Mouse (Mus musculus) kidney, postnatal 4 days (tissue): ENCODE measurements at regions not wholly inside any gene's neighbourhood (a gene's known extent, or its start where the extent isn't known, plus 50 kb on each side); places are given as distances from the start of the nearest gene placed in this dataset.
A peak's percentile ranks its signal among the peaks of the same experiment; 100 is the strongest.
"Not testable (repeated sequence)": the region's sequence is repeated elsewhere in the genome, so short reads cannot be mapped to it uniquely, and the experiment has no call there.

Experiments
- DNase-seq, 2 experiments: peaks; one replicate each; pipeline ENCODE4 v3.0.0; 2021; ENCODE audit warnings: mixed read lengths in 2 of 2

GRCm38 (mm10) chr5:97831421-97831820 lies 199.4 kb downstream of the Antxr2 start:
- DNase-seq = no peak

- no peak for DNase-seq
Observed at GRCm38 (mm10) chr5:97817485-97817884, 213.4 kb downstream of the Antxr2 start.

GRCm38 (mm10) chr5:97815357-97815756 lies 215.5 kb downstream of the Antxr2 start:
- DNase-seq = no peak

DNA sequence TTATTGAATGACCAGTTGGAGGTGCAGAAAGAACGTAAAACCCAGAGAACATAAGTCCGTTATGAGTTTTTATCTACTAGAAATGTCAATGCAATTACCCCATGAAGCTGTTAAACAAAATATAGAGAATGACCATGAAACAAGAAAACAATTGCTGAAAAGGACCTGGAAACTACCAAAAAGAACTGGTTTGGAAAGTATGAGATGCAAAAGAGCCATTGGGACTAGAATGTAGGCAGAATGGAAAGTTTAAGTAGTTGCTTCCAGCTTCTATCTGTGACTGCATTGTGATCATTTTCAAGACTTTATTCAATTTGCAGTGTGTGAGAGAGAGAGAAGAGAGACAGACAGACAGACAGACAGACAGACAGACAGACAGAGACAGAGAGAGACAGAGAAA lies 216.1 kb downstream of the Antxr2 start:
- DNase-seq = no peak

- DNase-seq = no peak
Observed at GRCm38 (mm10) chr5:97812611-97813350, 218.1 kb downstream of the Antxr2 start.

DNA sequence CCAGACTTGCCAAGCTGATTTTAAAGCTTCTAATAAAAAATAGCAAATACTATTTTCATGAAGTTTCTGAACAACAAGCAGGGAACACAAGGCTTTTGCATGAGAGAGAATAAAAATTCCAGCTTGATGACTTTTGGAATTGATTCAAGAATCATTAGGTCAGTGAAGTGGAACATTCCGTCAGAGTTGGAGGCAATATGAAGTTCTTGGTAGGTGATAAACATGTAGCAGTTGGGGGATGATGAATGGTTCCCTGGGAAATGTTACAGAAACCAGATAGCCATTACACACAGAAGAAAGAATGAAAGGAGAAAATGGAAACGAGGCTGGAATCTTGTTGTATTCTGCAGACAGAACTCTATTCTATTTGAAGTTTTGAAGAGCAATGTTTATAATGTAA lies 221.8 kb downstream of the Antxr2 start:
- no peak for DNase-seq

- no peak for DNase-seq
Observed at GRCm38 (mm10) chr5:97807171-97807570, 223.7 kb downstream of the Antxr2 start.

DNA sequence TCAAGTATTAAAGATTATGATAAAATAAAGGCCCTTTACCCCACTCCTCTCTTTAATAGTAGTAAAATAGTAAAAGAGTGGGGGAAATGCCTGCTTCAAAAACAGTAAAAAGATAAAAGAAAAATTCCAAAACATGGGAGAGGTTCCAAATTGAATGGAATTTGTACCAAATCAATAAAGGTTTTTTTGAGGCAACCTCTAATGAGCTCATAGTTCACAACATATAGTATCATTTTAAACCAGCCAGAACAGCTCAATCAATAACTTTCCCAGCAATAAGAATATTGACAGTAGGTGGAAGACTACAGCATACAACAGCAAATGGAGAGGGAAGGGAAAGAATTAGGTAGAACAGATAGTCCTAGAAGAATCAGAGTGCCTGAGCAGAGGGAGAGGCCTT lies 224.1 kb downstream of the Antxr2 start:
- no peak for DNase-seq

DNA sequence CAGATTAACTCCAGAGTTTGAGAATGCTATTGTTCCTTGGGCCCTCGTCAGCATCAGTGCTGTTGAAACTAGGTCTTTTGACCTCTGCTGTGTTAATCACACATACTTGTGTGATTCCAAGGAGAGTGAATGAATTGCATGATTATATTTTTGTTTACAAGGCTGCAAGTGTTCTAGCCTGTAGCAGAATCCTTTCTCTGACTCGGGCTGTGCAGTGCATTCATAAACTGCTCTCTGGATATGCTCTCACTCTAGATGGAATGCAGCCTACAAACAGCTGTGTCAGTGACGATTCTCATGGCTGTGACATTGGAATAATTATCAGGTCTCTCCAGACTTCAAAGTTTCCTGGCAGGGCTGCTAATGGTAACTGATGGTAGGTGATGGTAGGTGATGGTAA lies 230.8 kb downstream of the Antxr2 start:
- DNase-seq = no peak

DNA sequence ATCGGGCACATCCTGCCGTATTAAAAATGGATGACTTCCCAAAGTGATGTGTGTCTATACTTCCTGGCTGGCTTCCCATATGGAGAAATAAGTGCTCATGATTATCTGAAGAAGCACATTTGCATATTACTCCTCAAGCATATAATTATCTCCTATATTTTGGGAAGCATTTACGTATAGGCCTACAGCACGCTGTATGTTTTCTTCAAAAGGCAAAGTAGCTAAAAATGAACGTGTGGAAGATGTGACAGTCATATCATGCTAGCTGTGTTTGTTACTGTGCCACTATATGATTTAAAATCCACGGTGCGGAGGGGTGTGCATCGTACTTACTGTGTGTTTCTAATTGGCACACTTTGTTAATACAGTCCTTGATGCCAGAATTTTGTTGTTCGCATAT lies 242.7 kb downstream of the Antxr2 start:
- DNase-seq = no peak

DNA sequence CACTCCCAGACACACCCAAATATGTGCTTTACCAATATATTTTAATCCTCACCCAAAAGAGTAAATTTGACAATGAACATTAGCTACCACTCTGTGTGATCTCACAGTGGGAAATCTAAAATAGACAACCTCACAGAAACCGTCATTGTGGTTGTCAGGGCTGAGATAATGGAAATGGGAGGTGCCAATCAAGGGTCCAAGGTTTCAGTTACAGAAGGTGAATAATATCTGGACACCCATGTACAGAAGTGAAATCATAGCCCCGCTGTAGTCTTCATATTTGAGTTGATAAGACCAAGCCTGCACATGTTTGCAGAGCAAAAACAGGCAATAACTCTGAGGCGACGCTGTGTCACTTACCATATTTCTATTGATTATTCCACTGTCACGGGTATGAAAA lies 243.8 kb downstream of the Antxr2 start:
- no peak for DNase-seq

DNA sequence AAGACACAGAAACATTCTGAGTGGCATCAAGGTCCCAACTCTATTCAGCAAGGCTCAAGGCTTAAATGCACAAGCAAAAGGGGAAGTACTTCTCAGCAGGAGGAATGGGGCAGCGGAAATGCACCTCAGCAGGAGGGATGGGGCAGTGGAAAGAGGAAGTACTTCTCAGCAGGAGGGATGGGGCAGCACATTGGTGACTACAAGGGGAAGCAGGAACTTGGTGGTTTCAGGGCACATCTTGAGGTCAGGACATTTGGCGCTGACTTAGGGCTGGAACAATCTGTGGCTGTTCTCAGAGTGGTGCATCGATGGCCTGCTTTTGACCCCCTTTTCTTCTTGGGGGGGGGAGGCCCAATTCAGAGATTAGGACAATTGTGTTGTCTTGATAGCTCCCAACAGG lies 255.7 kb downstream of the Antxr2 start:
- DNase-seq = not testable (repeated sequence)

DNA sequence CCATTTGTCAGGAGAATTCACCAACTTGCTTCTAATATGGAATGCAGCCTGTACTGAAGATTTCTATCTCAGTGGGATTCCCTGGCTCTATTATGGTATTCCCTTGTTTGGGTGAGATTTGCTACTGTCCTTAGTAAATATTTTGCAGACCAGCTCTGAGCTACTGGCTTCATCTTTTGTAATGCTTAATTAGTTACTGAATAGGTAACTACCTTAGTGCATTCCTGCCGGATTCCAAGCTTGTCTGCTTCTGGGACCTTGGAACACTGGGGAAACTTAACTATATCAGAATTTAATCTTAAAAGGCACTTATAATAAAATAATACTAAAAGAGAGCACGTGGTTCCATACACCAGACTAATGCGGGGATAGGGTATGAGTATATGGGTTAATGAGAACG lies 257.4 kb downstream of the Antxr2 start:
- DNase-seq = peak in 1 of 2 experiments; percentile 10

DNA sequence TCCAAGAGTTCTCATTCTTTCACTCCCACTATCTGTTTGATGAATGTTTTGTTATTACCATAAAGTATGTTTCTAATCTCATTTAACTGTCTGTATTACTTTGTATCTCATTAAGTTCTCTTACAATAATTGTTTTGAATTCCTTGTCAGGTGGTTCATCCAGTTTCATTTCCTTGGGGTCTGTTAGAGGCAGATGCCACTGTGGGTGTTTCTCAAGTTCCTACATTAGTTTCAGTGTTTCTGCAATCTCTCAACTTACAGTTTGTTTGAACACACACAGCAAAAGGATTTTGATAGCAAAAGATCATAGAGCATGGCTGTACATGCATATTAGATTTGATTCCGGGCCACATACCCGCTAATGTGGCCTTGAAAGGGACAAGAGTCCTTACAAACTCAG lies 280.5 kb upstream of the Gk2 start:
- no peak for DNase-seq

GRCm38 (mm10) chr5:97730920-97731319 lies 274.1 kb upstream of the Gk2 start:
- DNase-seq = no peak

DNA sequence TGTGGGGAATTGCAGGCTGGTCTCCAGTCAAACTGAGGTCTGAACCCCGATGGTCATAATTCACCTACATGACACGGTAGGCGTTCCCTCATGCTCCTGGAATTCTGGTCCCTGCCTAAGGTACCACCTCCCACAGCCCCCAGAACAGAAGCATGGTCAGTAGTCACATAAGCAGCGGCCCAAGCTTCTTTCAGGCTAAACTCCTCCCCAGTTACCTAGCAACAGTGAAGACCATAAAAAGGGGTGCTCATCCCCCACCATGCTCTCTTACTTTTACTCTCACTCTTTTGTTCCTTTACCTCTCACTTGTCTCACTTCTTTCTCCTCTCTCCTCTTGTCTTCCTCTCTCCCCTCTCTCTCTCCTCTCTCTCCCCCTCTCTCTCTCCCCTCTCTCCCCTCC lies 262.5 kb upstream of the Gk2 start:
- not testable (repeated sequence) for DNase-seq

DNA sequence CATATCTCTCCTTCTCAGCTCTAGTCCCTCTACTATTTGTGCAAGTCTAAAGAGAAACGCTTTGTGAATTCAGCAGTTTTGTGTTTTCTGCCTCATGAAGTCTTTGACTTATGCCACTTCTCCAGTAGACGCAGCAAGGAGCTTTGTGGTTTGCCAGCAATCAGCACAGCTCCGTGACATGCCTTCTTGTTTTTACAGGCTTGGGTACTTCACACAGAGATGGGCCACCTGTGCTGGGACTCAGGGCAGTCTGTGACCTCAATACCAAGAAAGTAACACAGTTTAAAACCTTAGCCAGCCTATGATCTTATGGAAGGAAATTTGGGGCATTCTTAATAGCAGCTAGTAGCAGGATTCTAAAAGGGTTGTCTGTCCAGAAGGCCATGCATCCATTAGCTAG lies 248.4 kb upstream of the Gk2 start:
- DNase-seq = no peak

DNA sequence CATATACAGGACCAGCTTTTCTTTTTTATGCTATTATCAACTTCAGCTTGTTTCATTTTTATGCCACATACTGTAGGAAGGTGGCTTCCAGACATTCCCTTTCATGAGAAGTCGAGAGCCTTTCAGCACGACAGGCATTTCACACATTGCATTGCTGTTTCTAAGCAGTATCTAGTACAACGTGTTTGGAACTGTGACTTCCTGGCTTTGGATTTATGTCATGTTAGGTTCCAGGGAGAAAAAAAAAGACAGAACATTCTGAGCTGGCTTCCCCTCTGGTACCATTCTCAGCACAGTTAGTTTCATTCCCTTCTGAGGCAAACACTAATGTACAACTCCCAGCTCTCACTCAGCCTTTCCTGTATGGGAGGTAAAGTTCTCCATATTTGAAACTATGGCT lies 243.7 kb upstream of the Gk2 start:
- no peak for DNase-seq

DNA sequence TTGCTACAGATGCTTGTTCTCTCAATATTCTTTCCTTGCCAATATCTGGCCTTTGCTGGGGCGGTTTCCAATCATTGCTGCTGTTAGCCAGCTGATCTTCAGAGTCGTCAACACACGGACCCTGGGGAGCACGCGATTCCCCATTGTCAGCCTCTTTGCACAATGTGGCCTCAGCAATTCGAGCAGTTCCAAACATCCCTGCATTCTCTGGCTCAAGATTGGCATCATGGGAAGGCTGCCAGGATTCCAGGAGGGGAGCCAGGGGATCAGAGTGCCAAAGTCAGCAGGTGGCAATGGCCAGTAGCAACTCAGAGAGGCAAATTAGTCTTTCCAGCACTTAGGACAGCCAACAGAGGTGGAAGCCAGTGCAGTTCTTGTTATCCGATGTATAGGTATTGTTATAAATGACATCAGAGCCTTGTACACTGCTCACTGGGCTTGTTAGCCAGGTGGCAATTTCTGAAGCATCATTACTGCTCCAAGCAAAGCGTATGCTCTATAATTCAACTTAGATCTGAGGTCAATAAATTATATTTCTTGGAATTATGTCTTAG lies 240.8 kb upstream of the Gk2 start:
- peak; percentile 1 for DNase-seq

GRCm38 (mm10) chr5:97693333-97693940 lies 236.6 kb upstream of the Gk2 start:
- no peak for DNase-seq

- DNase-seq = no peak
Observed at GRCm38 (mm10) chr5:97685443-97685842, 228.6 kb upstream of the Gk2 start.

DNA sequence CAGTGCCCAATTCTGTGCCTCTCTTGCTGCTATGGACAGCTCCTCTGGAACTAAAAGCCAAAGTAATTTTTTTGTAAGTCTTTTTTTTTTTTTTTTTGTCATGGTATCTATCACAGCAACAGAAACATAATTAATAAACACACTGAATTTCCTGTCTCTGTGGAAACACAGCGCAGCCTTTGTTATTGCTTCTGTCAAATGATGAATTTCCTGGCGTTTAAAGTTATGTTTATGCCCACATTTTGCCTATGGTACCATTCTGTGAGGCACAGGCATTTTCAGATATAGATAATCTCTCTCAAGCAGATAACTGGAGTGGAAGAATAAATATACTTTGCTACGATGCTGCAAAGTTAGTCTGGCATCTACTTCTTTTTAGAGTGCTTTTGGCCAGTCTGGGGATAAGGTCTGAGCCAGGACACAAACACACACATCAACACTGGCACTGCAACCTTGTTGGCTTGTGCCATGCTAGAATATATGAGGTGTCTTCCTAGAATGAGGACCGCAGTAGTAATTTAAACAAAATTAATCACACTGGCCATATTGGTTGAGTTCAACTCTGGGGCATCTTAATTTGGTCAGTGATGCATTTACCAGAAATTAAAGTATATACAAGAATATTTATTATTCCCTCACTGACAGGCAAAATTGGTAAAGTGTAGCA lies 227.9 kb upstream of the Gk2 start:
- no peak for DNase-seq

DNA sequence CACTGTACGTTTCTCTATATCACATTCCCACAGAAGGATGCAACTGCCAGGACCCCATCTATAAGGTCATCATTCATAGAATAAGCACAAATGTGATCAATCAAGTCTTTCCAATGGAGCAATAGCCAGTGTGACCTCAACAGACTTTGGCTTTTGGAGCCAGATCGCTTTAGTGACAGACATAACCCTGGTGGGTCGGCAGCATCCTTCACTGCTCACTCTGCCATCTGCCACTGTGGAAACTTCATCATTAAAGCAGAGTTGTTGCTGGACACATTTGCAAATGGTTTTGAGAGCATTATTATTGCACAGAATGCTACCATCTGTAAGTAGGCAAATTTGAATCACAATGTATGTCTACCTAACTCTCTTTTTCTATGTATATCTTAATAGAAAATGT lies 212.9 kb upstream of the Gk2 start:
- no peak for DNase-seq
